Mouse (Mus musculus) gonadal fat pad, adult 2 months (tissue): ENCODE data around the gene Hand1. TPM values are rescaled to one million over a fixed set of nuclear protein-coding genes. Genes with fewer than 3 reads are reported as not detected.
"Not testable (repeated sequence)": the region's sequence is repeated elsewhere in the genome, so short reads cannot be mapped to it uniquely, and the experiment has no call there.

ENCODE experiments used
- DNase-seq: peaks from one replicate; pipeline ENCODE4 v3.0.0-alpha.2; 2012; ENCODE audit warnings: low read depth
- polyA plus RNA-seq: library from polyadenylated mRNA; depleted of rRNA; stranded (reverse); fragments of >200 nt; gene quantifications from 2 replicates; pipeline ENCODE4 v1.2.3, GENCODE M21; 2012

Gene Hand1
- polyA plus RNA-seq, 1 experiment = not detected

- DNase-seq = no peak
These were observed 1.4 kb upstream of the Hand1 start for GRCm38 (mm10) chr11:57834031-57834430.

DNA sequence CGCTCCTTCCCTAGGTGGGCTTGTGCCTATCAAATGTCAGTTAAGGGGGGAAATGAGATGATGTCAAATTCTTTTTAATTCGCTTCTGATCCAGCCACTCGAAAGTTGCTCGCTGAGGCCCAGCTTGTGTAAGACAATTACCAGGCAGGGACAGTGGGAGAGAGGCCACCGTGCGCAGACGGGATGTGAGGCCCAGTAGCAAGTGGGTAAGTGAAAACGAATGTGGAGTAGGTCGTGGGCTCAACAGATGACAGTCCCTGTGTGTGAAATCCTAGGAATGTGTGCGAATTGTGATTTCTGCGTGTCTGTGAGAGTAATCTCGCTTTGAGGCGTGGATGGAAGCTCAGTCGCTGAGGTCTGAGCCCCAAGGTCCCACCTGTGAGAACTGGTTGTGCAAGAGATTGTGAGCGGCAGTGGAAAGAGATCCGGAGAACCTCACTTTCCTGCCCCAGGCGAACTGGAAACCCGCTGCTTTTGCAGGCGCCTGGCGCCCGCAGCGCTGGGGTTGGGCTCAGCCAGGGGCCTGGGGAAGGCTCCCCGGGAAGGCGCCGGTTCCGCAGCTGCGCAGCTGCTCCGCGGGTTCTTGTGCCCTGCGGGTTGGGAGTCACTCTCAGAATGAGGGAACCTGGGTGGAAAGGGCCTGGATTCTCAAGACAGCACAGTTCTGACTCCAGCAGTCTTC lies 819 bp upstream of the Hand1 start:
- no peak for DNase-seq

GRCm38 (mm10) chr11:57831861-57832260 lies 757 bp downstream of the Hand1 start:
- DNase-seq = no peak

DNA sequence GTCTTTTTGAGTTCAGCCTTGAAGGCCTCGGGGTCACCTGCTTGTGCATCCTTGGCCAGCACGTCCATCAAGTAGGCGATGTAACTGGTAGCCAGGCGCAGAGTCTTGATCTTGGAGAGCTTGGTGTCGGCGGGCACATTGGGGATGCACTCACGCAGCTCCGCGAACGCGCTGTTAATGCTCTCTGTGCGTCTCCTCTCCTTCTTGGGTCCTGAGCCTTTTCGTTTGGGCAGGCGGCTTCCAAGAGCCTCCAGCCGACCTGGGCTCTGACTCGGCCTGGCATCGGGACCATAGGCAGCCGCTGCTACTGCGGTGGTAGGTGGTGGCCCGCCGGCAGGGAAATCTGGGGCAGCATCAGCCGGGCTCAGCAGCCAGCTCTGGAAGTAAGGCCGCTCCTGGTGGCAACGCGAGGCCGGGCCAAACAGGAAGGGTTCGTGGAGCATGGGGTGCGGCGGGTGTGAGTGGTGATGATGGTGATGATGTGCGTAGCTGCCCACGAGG lies 1.3 kb downstream of the Hand1 start:
- no peak for DNase-seq

DNA sequence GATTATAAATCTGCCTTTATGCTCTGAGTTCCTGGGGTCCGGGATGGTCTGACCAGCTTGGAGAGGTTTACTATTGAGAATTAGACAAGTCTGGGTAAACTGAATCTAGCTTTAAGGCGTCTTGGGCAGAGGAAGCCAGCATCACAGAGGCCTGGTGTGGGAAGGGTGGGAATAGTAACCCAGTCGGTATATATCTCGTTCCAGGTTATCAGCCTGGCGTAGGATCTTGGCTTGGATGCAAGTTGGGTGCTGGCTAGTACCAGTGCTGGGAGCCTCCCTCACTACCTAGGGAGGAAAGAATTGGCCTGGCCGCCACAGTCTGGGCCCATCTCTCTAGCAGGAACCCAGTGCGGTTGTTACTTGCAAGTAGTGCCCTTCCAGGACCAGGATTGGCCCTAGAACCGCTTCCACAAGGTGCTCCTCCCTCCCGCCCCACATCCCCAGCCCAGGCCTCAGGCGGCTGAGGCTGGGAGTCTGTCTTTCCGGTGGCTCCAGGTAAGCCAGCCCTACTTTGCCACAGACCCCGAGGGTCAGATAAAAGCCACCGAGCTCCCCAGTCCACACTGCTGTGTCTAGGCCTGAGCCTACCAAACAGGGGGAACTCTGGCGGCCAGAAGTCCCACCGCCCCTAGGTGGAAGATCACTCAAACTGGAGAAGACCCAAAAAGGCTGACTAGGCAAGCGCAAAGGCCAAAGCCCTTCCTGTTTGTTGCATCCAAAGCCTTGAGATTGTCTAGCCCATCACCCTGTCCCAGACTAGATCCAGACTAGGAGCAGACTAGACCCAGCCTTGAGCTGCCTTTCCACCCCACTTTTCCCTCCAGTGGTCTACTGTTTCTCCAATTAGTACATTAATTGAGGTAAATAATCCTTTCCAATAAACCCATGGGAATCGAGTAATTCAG lies 2.5 kb downstream of the Hand1 start:
- DNase-seq = no peak

- DNase-seq = no peak
These were observed 3.4 kb downstream of the Hand1 start for GRCm38 (mm10) chr11:57828955-57829870.

GRCm38 (mm10) chr11:57827915-57828545 lies 4.6 kb downstream of the Hand1 start:
- DNase-seq = no peak

DNA sequence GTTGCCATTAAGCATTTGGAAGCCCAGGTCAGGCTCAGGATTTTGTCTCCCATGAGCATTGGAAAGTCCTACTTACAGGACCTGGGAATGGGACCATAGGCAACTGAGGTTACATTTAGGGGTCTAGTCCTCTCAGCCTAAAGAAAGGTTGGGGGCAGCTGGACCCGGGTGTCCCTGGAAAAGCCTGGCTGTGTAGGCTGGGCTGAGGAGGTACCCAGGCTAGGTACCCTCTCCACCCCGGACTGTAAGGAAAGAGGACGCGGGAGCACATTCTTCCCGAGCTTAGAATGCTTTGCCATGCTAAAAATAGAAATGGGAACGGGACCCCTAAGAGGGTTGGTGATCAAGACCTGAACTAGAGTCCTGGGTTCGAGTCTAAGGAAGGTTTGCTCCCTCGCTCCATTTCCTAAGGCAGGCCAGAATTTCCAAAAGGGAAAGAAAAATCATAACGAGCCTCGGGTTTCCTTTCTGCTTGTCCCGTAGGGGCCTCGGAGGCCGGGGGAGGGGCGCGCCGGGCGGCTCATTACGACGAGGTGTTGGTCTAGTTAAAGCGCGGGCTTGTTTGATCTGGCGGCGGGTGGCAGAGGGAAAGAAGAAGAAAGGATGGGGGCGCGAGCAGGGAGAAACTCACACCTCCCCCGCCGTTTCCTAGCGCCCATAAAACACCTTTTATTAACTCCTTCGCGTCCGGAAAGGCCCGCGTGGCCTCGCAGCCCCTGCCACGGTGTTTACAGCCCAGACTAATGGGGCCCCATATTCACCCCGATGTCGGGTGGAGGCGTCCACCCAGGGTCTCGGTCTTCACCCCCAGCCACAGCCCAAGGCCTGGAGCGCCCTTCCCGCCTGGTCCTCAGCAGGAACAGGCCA lies 5.3 kb downstream of the Hand1 start:
- no peak for DNase-seq

- not testable (repeated sequence) for DNase-seq
These were observed 7.4 kb downstream of the Hand1 start for GRCm38 (mm10) chr11:57825234-57825633.

- no peak for DNase-seq
These were observed 8.9 kb downstream of the Hand1 start for GRCm38 (mm10) chr11:57823714-57824113.

GRCm38 (mm10) chr11:57823159-57823558 lies 9.5 kb downstream of the Hand1 start:
- DNase-seq = not testable (repeated sequence)

- DNase-seq = no peak
These were observed 12.5 kb downstream of the Hand1 start for GRCm38 (mm10) chr11:57819999-57820581.

DNA sequence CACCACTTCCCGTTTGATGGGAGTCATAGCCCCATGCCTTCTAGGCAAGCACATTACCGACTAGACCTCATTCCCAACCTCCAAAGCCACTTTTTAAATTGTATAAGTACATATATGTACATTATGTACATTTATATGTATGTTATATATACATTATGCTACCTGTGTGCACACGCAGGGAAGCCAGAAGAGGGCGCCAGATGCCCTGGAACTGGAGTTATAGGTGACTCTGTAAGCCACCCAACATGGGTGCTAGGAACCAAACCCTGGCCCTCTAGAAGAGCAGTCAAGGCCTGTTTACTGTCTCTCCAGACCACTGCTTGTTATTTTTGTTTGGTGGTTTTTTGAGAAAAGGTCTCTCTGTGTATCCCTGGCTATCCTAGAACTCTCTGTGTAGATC lies 14.4 kb downstream of the Hand1 start:
- DNase-seq = no peak

DNA sequence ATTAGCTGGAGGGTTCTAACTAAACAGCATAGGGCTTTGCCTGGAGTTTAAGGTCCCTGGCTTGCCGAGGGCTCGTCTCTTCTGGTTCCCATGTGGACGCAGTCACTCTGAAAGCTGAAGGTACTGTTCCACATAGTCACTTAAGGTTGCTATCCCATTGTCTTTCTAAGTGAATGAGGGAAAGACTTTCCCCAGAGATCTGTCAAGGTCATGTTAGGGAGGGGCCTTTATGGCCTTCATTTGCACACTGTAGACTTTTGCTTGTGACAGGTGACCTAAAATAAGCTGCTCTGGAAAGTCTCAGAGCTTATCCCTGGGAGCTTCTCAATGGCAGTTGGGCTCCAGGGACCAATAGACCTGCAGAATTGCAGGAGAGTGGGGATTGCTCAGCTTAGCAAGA lies 19.0 kb downstream of the Hand1 start:
- no peak for DNase-seq

DNA sequence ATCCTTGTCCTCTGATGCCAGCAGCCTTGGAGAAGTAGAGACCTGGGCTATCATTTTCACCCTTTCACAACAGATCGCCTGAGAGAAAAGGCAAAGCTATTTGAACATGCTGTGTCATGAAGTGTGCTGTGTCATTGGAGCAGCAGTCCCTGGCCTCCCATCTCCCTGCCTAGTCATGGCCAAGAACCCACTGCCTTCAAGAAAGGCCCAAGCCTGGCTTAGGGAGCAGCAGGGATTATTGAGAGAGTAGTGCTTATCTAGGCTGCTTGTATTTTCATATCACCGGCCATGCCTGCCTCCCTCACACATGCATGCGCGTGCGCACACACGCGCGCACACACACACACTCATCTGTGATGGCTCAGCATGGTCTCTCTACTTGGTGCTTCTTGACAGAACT lies 20.4 kb downstream of the Hand1 start:
- DNase-seq = no peak

GRCm38 (mm10) chr11:57811006-57811405 lies 21.6 kb downstream of the Hand1 start:
- DNase-seq = no peak

GRCm38 (mm10) chr11:57809732-57810098 lies 22.9 kb downstream of the Hand1 start:
- DNase-seq = no peak

DNA sequence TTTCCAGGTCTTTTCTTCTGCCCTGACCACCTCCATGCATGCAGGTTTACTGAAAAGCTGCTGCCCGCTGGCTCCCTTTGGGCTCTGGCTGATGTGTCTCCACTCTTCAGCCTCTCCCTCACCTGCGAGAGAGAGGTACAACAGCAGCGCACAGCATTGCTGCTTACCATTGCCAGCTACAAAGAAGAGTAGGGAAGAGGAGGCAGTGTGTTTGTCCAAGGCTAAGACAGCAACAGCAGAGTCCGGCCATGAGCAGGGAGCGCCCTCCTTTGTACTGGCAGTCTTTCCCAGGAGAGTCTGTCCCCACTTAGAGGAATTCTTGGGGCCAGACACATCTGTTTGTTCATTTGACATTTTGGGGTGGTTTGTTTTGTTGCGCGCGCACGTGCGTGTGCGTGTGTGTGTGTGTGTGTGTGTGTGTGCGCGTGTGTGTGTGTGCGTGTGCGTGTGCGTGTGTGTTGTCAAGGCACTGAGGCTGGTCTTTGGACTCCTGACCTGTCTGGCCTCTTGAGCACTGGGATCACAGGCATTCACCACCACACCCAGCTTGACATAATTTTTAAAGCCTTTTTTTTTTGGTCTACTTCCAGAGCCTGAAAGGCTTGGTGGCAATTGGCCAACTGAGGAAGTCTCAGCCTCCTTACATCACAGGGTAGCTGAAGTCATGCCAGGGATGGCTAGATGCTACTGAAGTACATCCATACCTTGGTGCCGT lies 23.4 kb downstream of the Hand1 start:
- no peak for DNase-seq

GRCm38 (mm10) chr11:57805047-57805446 lies 27.6 kb downstream of the Hand1 start:
- DNase-seq = no peak
